Mouse (Mus musculus) MEL (cell line): ENCODE measurements around the gene Mindy1. TPM values are rescaled to one million over a fixed set of nuclear protein-coding genes. Genes with fewer than 3 reads are reported as not detected.

Experiments used
- DNase-seq: peaks from one replicate; pipeline ENCODE4 v3.0.0; 2011; ENCODE audit warnings: low read depth, low spot score
- H3K27ac ChIP-seq: 2 replicates; pipeline ENCODE4 v1.5.1; 2012; ENCODE audit warnings: low read depth, mild to moderate bottlenecking, control low read depth, low read length, moderate library complexity; ENCODE audit not compliant: control insufficient read depth
- H3K27me3 ChIP-seq, 2 experiments: fragments of 150-350 bp in 1 of 2; sonication (generic) in 1 of 2; 2 replicates each; pipeline ENCODE4 v1.6.1; 2012; ENCODE audit warnings: low read length in 2 of 2, mild to moderate bottlenecking in 2 of 2, improper control_type of control experiment in 1 of 2, moderate library complexity in 1 of 2; ENCODE audit not compliant: insufficient read depth in 2 of 2, control insufficient read depth in 1 of 2
- H3K36me3 ChIP-seq, 2 experiments: 2 replicates each; pipeline ENCODE4 v1.6.1; 2012 to 2014; ENCODE audit warnings: low read length in 2 of 2, improper control_type of control experiment in 1 of 2, inconsistent platforms in 1 of 2, mild to moderate bottlenecking in 1 of 2; ENCODE audit not compliant: insufficient read depth in 2 of 2, control insufficient read depth in 1 of 2
- H3K4me1 ChIP-seq, 2 experiments: fragments of 150-350 bp in 1 of 2; sonication (generic) in 1 of 2; 2 replicates each; pipeline ENCODE4 v1.6.1; 2012; ENCODE audit warnings: low read length in 2 of 2, improper control_type of control experiment in 1 of 2, mild to moderate bottlenecking in 1 of 2; ENCODE audit not compliant: insufficient read depth in 2 of 2, control insufficient read depth in 1 of 2
- H3K4me3 ChIP-seq, 2 experiments: fragments of 150-350 bp in 1 of 2; sonication (generic) in 1 of 2; 2 replicates each; pipeline ENCODE4 v1.5.1; 2012; ENCODE audit warnings: low read depth in 2 of 2, low read length in 2 of 2, mild to moderate bottlenecking in 2 of 2, moderate library complexity in 2 of 2, control low read depth in 1 of 2, improper control_type of control experiment in 1 of 2; ENCODE audit not compliant: control insufficient read depth in 1 of 2, insufficient read depth in 1 of 2
- H3K79me2 ChIP-seq: 2 replicates; pipeline ENCODE4 v1.6.1; 2012; ENCODE audit warnings: mild to moderate bottlenecking, low read length, moderate library complexity; ENCODE audit not compliant: control insufficient read depth, poor library complexity, insufficient read depth
- H3K9ac ChIP-seq: 2 replicates; pipeline ENCODE4 v1.6.1; 2012; ENCODE audit warnings: low read depth, mild to moderate bottlenecking, control low read depth, low read length, moderate library complexity; ENCODE audit not compliant: control insufficient read depth, poor library complexity, severe bottlenecking
- H3K9me3 ChIP-seq: fragments of 150-350 bp; sonication (generic); replicated peaks from 2 replicates; pipeline ENCODE4 v1.6.1; 2012; ENCODE audit warnings: mild to moderate bottlenecking, low read length, improper control_type of control experiment, moderate library complexity; ENCODE audit not compliant: insufficient read depth
- BHLHE40 ChIP-seq: IDR thresholded peaks from 2 replicates; pipeline ENCODE4 v1.6.1; 2012; ENCODE audit warnings: low read depth, mild to moderate bottlenecking, inconsistent platforms, low read length, improper control_type of control experiment, borderline replicate concordance
- CHD2 ChIP-seq: IDR thresholded peaks from 2 replicates; pipeline ENCODE4 v1.6.1; 2011; ENCODE audit warnings: low read length, improper control_type of control experiment
- CTCF ChIP-seq, 3 experiments: IDR thresholded peaks in 2 of 3; conservative IDR thresholded peaks in 1 of 3; 2 replicates each; pipeline ENCODE4 v1.5.1; 2011 to 2012; ENCODE audit warnings: low read length in 3 of 3, low read depth in 2 of 3, mild to moderate bottlenecking in 2 of 3, improper control_type of control experiment in 1 of 3, inconsistent platforms in 1 of 3, mixed read lengths in 1 of 3, moderate library complexity in 1 of 3; ENCODE audit not compliant: control insufficient read depth in 1 of 3, insufficient read depth in 1 of 3, poor library complexity in 1 of 3, severe bottlenecking in 1 of 3
- E2F4 ChIP-seq: IDR thresholded peaks from 2 replicates; pipeline ENCODE4 v1.6.1; 2011; ENCODE audit warnings: low read depth, low read length, improper control_type of control experiment, borderline replicate concordance
- ELF1 ChIP-seq: IDR thresholded peaks from 2 replicates; pipeline ENCODE4 v1.6.1; 2014; ENCODE audit warnings: low read depth, mild to moderate bottlenecking, inconsistent platforms, low read length, improper control_type of control experiment, moderate library complexity
- HCFC1 ChIP-seq: IDR thresholded peaks from 2 replicates; pipeline ENCODE4 v1.6.1; 2012; ENCODE audit warnings: low read depth, mild to moderate bottlenecking, inconsistent platforms, low read length, improper control_type of control experiment, moderate library complexity
- JUND ChIP-seq: IDR thresholded peaks from 2 replicates; pipeline ENCODE4 v1.6.1; 2011; ENCODE audit warnings: low read depth, mild to moderate bottlenecking, improper control_type of control experiment, low read length
- KAT2A ChIP-seq: conservative IDR thresholded peaks from 2 replicates; pipeline ENCODE4 v1.6.1; 2012; ENCODE audit warnings: low read depth, low read length, improper control_type of control experiment, inconsistent platforms
- MAX ChIP-seq: IDR thresholded peaks from 2 replicates; pipeline ENCODE4 v1.6.1; 2011; ENCODE audit warnings: low read length, improper control_type of control experiment
- MEF2A ChIP-seq: IDR thresholded peaks from 2 replicates; pipeline ENCODE4 v1.6.1; 2014; ENCODE audit warnings: low read depth, mild to moderate bottlenecking, inconsistent platforms, low read length, improper control_type of control experiment; ENCODE audit not compliant: poor library complexity, insufficient replicate concordance, severe bottlenecking; ENCODE audit errors: extremely low read depth
- MXI1 ChIP-seq: IDR thresholded peaks from 2 replicates; pipeline ENCODE4 v1.6.1; 2011; ENCODE audit warnings: mild to moderate bottlenecking, low read depth, low read length, improper control_type of control experiment
- MYB ChIP-seq: IDR thresholded peaks from 2 replicates; pipeline ENCODE4 v1.6.1; 2011; ENCODE audit warnings: mild to moderate bottlenecking, low read depth, low read length, improper control_type of control experiment
- NELFE ChIP-seq: IDR thresholded peaks from 2 replicates; pipeline ENCODE4 v1.6.1; 2011; ENCODE audit warnings: low read depth, low read length, improper control_type of control experiment
- NRF1 ChIP-seq: IDR thresholded peaks from 2 replicates; pipeline ENCODE4 v1.6.1; 2014; ENCODE audit warnings: low read depth, mild to moderate bottlenecking, inconsistent platforms, low read length, improper control_type of control experiment, moderate library complexity; ENCODE audit not compliant: poor library complexity, insufficient read depth, severe bottlenecking
- POLR2A ChIP-seq, 2 experiments: IDR thresholded peaks; 2 replicates each; pipeline ENCODE4 v1.6.1; 2011 to 2012; ENCODE audit warnings: low read length in 2 of 2, mild to moderate bottlenecking in 2 of 2, control low read depth in 1 of 2, improper control_type of control experiment in 1 of 2, low read depth in 1 of 2, moderate library complexity in 1 of 2; ENCODE audit not compliant: control insufficient read depth in 1 of 2, insufficient read depth in 1 of 2, poor library complexity in 1 of 2
- RAD21 ChIP-seq: IDR thresholded peaks from 2 replicates; pipeline ENCODE4 v1.6.1; 2011; ENCODE audit warnings: mild to moderate bottlenecking, low read depth, low read length, improper control_type of control experiment
- TAL1 ChIP-seq: IDR thresholded peaks from 2 replicates; pipeline ENCODE4 v1.6.1; 2012; ENCODE audit warnings: mild to moderate bottlenecking, inconsistent platforms, low read length, moderate library complexity, mixed read lengths
- TBP ChIP-seq: IDR thresholded peaks from 2 replicates; pipeline ENCODE4 v1.8.0; 2011; ENCODE audit warnings: low read depth, low read length, improper control_type of control experiment
- TCF12 ChIP-seq: IDR thresholded peaks from 2 replicates; pipeline ENCODE4 v1.6.1; 2014; ENCODE audit warnings: low read depth, mild to moderate bottlenecking, inconsistent platforms, low read length, improper control_type of control experiment, moderate library complexity
- ZMIZ1 ChIP-seq: IDR thresholded peaks from 2 replicates; pipeline ENCODE4 v1.6.1; 2012; ENCODE audit warnings: low read depth, mild to moderate bottlenecking, inconsistent platforms, low read length, improper control_type of control experiment, moderate library complexity
- ZNF384 ChIP-seq: IDR thresholded peaks from 2 replicates; pipeline ENCODE4 v1.6.1; 2012; ENCODE audit warnings: low read depth, mild to moderate bottlenecking, inconsistent platforms, low read length, improper control_type of control experiment
- polyA plus RNA-seq, 2 experiments: library from polyadenylated mRNA; stranded (reverse) in 1 of 2; unstranded in 1 of 2; fragments of >175 nt in 1 of 2; fragments of >200 nt in 1 of 2; gene quantifications; 2 replicates each; pipeline versions ENCODE4 v1.2.1 to v1.2.4; 2012; ENCODE audit warnings: low replicate concordance in 2 of 2, low read depth in 1 of 2; ENCODE audit not compliant: insufficient read length in 2 of 2, insufficient read depth in 1 of 2, missing spikeins in 1 of 2
- total RNA-seq: library from RNA; depleted of rRNA; stranded (reverse); fragments of 300-350 nt; gene quantifications from 2 replicates; pipeline ENCODE4 v1.2.3, GENCODE M21; 2012

Mindy1 gene
- total and polyA plus RNA-seq, 3 experiments = 203 to 234 TPM; not detected in 1

GRCm38 (mm10) chr3:95241498-95241897, 39.6 kb upstream of the Mindy1 start, which contains the start of gene Gm128:
Gm128 (minus strand) TSS chr3:95241598.
- peaks cover 12 to 14% of the 10 kb centered on the region in 2 experiments for H3K4me1 ChIP-seq
- no peak for DNase-seq
- H3K4me3 ChIP-seq = no peak within 1 kb of the TSS
- H3K9me3 ChIP-seq = no peaks in the 10 kb centered on the region
- no peaks in the 10 kb centered on the region for H3K27me3 ChIP-seq
- no peak within 1 kb of the TSS for H3K9ac ChIP-seq
- peaks cover 9 to 10% of the 10 kb centered on the region in 2 experiments for H3K36me3 ChIP-seq
- no peak within 1 kb of the TSS for H3K27ac ChIP-seq
- H3K79me2 ChIP-seq = no peaks in the 10 kb centered on the region
- TF ChIP-seq ZNF384 (no peak), CHD2 (no peak), MXI1 (no peak), JUND (no peak), ELF1 (no peak), MAX (no peak), POLR2A (IDR thresholded peaks at IDR 0.05; ENCODE audit: control insufficient read depth in 1 of 2, insufficient read depth in 1 of 2, low read depth in 1 of 2, low read length in 2 of 2, poor library complexity in 1 of 2) (no peak), TAL1 (no peak), NRF1 (no peak), TCF12 (no peak), ZMIZ1 (no peak), MYB (no peak), HCFC1 (no peak), E2F4 (no peak), TBP (no peak), KAT2A (no peak)

- Histone ChIP-seq H3K27ac (no peak overlapping the region), H3K4me1 (peaks cover 21 to 24% of the 10 kb centered on the region in 2 experiments), H3K4me3 (no peak overlapping the region), H3K27me3 (no peaks in the 10 kb centered on the region)
- no peak for DNase-seq
- TF ChIP-seq CTCF (IDR thresholded peaks at IDR 0.05 in 2 of 3, conservative IDR thresholded peaks at IDR 0.05 in 1 of 3; ENCODE audit: control insufficient read depth in 1 of 3, insufficient read depth in 1 of 3, low read depth in 2 of 3, low read length in 3 of 3, poor library complexity in 1 of 3, severe bottlenecking in 1 of 3) = no peak
- no peak for TF ChIP-seq E2F4
- no peak for TF ChIP-seq ZMIZ1
- no peak for TF ChIP-seq ZNF384
- no peak for TF ChIP-seq NRF1
- TF ChIP-seq RAD21 = no peak
- TF ChIP-seq MAX = no peak
- TF ChIP-seq JUND = no peak
- no peak for TF ChIP-seq BHLHE40
- TF ChIP-seq NELFE = no peak
- TF ChIP-seq MEF2A = no peak
- TF ChIP-seq, all 39 proteins: peak for 0
- H3K79me2 ChIP-seq = no peaks in the 10 kb centered on the region
- no peak overlapping the region for H3K9ac ChIP-seq
- peaks cover 0 to 19% of the 10 kb centered on the region in 2 experiments; a peak in 2 of 4 replicates for H3K36me3 ChIP-seq
- H3K9me3 ChIP-seq = no peaks in the 10 kb centered on the region
These were observed 38.1 kb upstream of the Mindy1 start for GRCm38 (mm10) chr3:95243086-95243485.
